Mouse (Mus musculus): ENCODE results near the gene Nol6.

GRCm38 (mm10) chr4:41071500-41072429 lies 52.5 kb downstream of the Nol6 start:
- TF ChIP-seq EP300 (optimal IDR thresholded peaks at IDR 0.05) (no peak), CTCF (IDR thresholded peaks at IDR 0.05; ENCODE audit: low read depth) (no peak)
